Mouse (Mus musculus): Measurements from ENCODE around the gene Mfsd2a.

The Mfsd2a gene

GRCm38 (mm10) chr4:122933857-122934256 is 27.1 kb downstream of the Mfsd2a start:
- DNase-seq (ENCODE audit: low spot score): peak; percentile 84

- DNase-seq (ENCODE audit: low spot score): peak; percentile 31
Measured at GRCm38 (mm10) chr4:122933051-122933591, 27.9 kb downstream of the Mfsd2a start.

- DNase-seq (ENCODE audit: low spot score): peak; percentile 36
Measured at GRCm38 (mm10) chr4:122932239-122932978, 28.6 kb downstream of the Mfsd2a start.

GRCm38 (mm10) chr4:122930939-122931590 is 29.9 kb downstream of the Mfsd2a start:
- DNase-seq (ENCODE audit: low spot score): peak; percentile 34

- DNase-seq (ENCODE audit: low spot score): no peak
Measured at GRCm38 (mm10) chr4:122923392-122924344, 37.3 kb downstream of the Mfsd2a start.

GRCm38 (mm10) chr4:122922841-122923240 is 38.1 kb downstream of the Mfsd2a start:
- DNase-seq (ENCODE audit: low spot score): no peak

GRCm38 (mm10) chr4:122915985-122916384 is 45.0 kb downstream of the Mfsd2a start:
- DNase-seq (ENCODE audit: low spot score): no peak

- DNase-seq (ENCODE audit: low spot score): no peak
Measured at GRCm38 (mm10) chr4:122914186-122914585, 46.8 kb downstream of the Mfsd2a start.

GRCm38 (mm10) chr4:122912613-122913012 is 48.4 kb downstream of the Mfsd2a start:
- DNase-seq (ENCODE audit: low spot score): no peak

- peak; percentile 43 for DNase-seq (ENCODE audit: low spot score)
Measured at GRCm38 (mm10) chr4:122910577-122910976, 50.4 kb downstream of the Mfsd2a start.

GRCm38 (mm10) chr4:122909572-122910189 is 51.3 kb downstream of the Mfsd2a start:
- no peak for DNase-seq (ENCODE audit: low spot score)

GRCm38 (mm10) chr4:122905359-122905758 is 55.6 kb downstream of the Mfsd2a start:
- DNase-seq (ENCODE audit: low spot score): no peak

- DNase-seq (ENCODE audit: low spot score): no peak
Measured at GRCm38 (mm10) chr4:122903709-122904108, 57.3 kb downstream of the Mfsd2a start.

GRCm38 (mm10) chr4:122902156-122902555 is 58.8 kb downstream of the Mfsd2a start:
- no peak for DNase-seq (ENCODE audit: low spot score)

GRCm38 (mm10) chr4:122898313-122898712 is 62.7 kb downstream of the Mfsd2a start:
- peak; percentile 73 for DNase-seq (ENCODE audit: low spot score)

- no peak for DNase-seq (ENCODE audit: low spot score)
Measured at GRCm38 (mm10) chr4:122897750-122898149, 63.2 kb downstream of the Mfsd2a start.
